Mouse (Mus musculus): ENCODE results near the gene Tnpo3.

The Tnpo3 gene

DNA sequence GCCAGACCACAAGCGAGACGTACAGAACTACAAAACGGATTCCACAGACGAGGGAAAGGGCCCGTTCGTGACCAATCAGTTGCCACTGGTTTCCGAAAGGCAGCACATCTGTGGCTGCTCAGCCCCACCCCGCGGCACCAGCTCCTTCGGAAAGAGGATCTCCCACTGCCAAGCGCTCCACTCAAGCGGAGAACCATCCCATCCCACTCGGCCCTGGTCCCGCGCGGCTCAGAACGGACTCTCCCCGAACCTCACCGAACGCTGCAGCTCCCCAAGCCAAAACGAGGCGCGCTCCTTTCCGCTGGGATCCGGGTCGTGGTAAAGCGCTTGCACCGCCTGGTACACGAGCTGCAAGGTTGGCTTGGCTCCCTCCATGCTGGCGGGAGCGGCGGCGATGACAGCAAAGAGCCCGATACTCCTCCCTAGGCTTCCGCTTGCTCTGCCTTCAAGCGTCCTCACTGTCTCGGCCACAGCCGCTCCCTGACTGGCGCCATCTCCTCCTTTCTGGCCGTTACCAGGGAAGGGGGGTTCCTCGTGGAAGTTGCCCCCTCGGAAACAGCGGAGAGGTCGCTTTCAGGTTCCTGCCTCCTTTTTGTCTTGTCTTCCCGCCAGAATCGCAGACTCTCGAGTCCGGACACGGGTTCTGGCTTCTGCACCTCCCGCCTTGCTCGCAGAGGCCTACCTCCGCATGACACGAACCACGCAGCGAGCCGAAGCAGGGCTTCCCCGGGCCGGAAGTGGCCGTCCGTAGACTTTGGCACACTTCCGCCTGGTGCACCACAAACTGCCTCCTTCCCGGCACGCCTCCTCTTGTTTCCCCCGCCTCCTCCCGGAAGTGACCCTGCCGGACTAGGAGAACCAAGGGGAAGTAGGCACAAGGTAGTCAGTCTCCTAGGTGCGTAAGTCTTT is at the start of gene Tnpo3:
Gene Tnpo3 (minus strand): TSS at position 777 of the 909 bp plus-strand sequence.
- peak; percentile 96 for DNase-seq

DNA sequence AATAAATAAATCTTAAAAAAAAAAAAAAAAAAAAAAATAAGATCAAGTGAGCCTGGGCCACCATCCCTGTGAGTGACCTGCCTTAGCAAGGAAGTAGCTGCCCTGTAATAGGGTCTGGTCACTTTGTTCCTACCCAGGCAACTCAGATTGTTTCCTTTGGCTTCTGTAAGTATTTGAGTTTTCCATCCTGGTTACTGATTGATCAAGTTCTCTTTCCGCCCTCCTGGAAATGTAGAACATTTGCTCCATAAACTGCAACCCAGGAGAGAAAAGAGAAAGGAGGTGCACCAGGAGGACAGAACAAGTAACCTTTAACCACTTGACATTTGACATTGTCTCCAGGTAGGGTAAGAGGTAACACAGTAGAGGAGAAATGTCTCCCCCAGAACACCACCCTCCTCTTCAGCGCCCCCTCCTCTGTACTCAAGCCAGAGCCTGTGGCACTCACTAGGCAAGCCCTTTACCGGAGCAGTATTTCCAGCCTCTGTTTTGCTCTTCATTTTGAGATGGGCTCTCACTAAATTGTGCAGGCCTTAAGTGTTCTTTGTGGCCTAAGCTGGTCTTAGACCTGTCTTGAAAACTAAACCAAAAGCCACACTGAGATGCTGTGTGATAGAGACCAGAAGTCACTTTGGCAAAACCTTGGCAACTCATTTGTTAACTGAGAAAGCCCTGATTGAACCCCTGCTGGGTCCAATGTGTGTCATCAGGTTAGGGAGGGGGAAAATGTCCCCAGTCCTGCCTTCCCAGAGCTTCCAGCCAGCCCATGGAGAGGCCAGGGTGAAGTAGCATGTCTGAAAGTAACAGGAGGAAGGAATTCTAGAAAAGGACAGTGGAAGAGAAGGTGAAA is 49.2 kb upstream of the Tnpo3 start:
- DNase-seq: no peak

- DNase-seq: no peak
Measured at GRCm38 (mm10) chr6:29653271-29653670, 43.6 kb upstream of the Tnpo3 start.

- DNase-seq: no peak
Measured at GRCm38 (mm10) chr6:29650170-29650549, 40.5 kb upstream of the Tnpo3 start.

DNA sequence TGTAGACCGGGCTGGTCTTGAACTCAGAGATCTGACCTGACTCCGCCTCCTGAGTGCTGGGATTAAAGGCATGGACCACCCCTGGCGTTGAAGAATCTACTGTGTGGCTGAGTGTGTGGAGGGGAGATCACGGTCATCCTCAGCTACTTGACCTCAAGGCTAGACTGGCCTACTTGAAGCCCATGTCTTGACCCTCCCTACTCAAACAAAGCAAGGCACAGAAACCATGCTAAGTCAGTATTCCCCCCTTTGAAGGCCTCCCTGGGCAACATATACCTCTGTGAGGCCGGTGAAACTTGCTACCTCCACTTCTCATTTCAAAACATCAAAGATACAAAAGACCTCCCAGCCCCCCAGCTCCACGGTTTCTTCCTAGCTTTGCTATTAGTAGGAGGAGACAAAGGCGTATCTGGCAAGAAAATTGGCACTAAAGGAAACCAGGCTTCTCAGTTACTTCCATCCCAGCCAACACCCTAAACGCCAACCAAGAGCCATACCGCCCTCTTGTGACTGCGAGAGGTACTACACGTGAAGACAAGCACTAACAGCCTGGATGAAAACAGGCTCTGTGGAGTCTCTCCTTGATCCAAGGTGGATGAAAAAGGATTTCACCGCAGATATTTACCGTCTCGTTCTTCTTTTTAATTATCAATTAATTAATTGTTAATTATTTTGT is 39.9 kb upstream of the Tnpo3 start:
- DNase-seq: peak; percentile 82 to 85

- DNase-seq: no peak
Measured at GRCm38 (mm10) chr6:29641816-29642215, 32.1 kb upstream of the Tnpo3 start.

DNA sequence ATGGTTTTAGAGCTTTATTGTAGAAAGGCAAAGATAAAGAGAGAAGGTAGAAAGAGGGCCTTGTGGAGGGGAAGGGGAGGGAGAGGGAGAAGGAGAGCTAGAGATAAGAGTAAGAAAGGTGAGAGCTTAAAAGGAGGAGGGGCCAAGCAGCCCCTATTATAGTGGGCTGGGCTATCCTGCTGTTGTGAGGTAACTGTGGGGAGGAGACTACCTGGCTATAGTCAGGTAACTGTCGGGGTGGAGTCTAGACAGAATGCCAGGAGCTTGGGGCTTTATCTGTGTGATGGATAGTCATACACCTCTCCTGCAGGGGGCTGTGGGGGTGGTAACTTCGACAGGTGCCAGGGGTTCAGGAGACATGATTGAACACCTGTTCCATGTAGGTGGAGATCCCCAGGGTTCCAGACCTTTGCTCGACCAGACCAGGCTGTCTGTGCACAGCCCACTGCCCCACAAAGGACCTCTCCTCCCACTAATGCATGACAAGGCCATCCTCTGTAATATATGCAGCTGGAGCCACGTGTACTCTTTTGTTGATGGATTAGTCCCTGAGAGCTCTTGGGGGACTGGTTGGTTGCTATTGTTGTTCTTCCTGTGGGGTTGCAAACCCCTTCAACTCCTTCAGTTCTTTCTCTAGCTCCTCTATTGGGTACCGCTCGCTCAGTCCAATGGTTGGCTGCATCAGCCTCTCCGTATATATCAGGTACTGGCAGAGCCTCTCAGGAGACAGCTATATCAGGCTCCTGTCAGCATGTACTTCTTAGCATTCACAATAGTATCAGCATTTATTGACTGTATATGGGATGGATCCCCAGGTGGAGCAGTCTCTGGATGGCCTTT is 30.1 kb upstream of the Tnpo3 start:
- peak in 1 of 2 experiments; percentile 3 for DNase-seq

GRCm38 (mm10) chr6:29638844-29639460 is 29.3 kb upstream of the Tnpo3 start:
- DNase-seq: no peak

- DNase-seq: no peak
Measured at GRCm38 (mm10) chr6:29637397-29638373, 28.0 kb upstream of the Tnpo3 start.

DNA sequence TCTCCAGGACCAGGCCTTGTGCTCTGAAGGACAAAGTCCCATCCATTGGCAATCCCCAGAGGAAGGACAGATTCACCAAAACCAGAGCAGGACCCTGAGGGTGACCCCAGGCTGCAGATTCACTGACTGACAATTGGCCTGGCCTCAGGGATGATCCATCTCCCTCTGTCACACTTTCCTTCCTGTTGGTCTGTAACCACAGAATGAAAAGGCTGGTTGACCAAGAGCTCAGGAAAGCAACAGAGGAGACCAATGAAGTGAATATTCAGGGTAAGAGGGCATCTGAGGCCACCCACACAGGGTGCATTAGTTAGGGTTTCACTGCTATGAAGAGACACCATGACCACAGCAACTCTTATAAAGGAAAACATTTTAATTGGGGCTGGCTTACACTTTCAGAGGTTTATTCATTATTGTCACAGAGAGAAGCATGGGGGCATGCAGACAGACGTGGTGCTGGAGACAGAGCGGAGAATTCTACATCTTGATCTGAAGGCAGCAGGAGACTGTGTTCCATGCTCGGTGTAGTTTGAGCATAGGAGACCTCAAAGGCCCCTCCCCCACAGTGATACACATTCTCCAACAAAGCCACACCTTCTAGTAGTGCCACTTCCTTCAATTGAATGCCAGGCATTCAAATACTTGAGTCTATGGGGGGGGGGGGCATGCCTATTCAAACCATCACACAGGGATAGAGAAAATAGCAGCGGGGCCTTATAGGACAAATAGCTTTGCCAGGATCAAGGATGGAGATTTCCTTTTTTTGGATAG is 26.8 kb upstream of the Tnpo3 start:
- no peak for DNase-seq

DNA sequence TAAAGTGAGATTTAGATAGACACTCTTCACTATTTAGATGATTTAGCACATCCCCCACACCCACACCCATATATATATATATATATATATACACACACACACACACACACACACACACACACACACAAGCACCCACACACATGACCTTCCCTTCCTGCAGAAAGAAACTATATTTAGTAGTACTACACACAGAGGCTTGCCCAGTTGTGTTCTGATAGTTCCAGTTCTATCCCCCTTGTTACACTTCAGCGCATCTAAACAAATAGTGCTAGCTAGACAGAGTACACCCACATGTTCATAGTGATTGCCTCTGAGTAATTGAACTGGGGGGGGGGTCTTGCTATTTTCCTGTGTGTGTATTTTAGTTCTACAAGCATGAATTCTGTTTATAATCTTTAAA is 24.9 kb upstream of the Tnpo3 start:
- no peak for DNase-seq

- DNase-seq: no peak
Measured at GRCm38 (mm10) chr6:29632552-29633292, 23.0 kb upstream of the Tnpo3 start.

DNA sequence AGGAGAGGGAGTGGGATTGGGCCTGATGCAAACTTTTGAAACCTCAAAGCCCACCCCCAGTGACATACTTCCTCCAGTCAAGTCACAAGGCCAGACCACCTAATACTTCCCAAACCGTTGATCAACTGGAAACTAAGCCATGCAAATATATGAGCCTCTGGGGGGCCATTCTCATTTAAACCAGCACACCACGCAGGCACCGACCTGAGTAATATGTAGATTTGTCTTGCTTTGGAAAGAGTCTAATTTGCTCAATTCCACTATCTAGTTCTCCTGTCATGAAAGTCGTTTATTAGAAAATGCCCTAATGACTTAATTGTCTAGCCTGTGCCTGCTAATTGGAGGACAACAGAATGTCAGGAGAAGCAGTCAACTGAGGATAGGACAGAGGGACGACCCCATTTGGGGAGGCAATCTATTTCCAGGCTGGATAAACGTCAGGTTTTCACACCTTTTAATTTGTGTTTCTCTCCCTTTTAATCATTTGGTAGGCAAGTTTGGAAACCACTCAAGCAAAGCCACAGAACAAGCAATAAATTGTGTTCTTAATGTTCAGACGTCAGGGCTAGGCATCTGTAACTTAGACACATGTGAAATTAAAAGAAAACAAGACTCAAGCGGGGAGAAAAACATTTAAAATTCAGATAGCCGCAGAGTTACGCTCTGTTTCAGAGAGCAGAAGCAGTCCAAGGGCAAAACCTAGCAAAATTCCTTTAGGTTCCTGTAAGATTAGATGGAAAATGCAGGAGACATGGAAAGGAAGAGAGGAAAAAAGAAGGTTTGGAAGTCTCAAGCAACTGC is 22.3 kb upstream of the Tnpo3 start:
- no peak for DNase-seq

DNA sequence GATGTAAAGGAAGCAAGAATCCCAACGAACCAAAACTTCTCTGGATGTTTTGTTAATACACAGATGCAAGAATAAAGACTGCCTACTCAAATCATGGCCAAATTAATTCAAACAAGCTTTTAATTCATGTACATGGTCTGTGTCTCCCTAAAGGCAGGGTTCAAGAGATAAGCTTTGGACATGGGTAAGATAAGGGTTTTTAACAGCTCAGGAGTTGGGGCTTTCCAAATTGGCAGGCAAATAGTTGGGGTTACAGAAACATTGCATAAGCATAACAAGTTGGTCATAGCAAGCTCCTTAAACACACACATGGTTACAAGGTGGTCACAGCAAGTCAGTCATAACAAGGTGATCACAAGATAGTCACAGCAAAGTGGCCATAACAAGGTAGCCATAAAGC is 20.5 kb upstream of the Tnpo3 start:
- no peak for DNase-seq

DNA sequence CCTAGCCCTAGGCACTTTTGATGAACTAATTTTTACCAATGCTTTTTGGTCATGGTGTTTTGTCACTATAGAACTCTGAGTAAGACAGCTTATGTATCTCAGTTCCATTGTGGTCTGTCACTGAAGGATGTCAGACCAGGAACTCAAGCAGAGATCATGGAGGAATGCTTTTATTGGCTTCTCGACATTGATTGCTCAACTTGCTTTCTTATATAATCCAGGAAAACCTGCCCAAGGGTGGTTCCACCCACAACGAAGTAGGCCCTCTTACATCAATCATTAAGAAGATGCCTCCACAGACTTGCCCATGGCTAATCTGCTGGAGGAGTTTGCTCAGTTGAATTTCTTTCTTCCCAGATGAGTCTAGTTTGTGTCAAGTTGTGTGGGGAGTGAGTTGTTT is 18.1 kb upstream of the Tnpo3 start:
- DNase-seq: no peak

DNA sequence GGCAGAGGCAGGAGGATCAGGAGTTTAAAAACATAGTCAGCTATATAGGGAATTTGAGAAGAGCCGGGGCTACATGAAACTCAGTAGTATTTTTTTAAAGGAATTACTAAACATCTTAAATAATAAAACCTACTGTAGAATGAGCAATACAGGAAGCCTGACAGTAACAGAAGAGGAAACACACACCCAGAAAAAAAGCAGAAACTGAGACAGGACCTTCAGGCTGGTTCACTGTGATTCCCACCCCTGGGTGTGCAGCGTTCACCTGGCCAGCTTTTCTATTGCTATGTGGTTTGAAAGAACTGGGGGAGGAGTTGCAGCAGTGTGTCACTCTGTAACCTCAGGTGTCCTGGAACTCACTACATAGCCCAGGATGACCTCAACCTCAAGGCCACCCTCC is 14.2 kb upstream of the Tnpo3 start:
- no peak for DNase-seq

GRCm38 (mm10) chr6:29622273-29622672 is 12.6 kb upstream of the Tnpo3 start:
- no peak for DNase-seq

Measured in lung, adult 18-20 months (tissue).